In the genomic region with DNA sequence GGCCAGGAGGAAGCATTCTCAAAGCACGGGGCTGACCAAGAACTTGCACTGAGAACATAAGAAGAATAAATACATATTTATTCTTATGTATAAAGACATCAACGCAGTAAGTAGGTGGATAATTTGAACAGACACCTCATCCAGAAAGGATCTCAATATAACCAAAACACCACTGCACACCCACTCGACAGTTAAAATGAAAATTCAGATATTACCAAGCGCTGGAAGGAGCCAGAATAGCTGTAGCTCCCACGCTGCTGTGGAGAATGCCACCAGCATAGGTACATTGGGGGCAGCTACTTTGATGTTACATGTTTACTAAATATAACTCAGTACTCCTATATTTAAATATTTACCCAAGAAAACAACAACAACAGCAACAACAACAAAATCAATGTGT, we compare ENCODE assay signal across 10 mouse cellular contexts.
"Had no signal": no experiment of that assay in that cellular context is flagged by ENCODE, and none has a peak within 500 bp of the region (broad histone marks: within the 10 kb centered on the region; RNA-seq: fewer than 3 reads in every experiment).

No protein-coding gene starts in this region.

- DNase-seq: liver, postnatal 0 days; lung, adult 2 months; lung, postnatal 14 days; lung, postnatal 36 days; retina, postnatal 1 day; right cerebral cortex, postnatal 4 days; spleen, adult 18-20 months; thymus, adult 2 months; thymus, postnatal 25 days; thymus, postnatal 4 days had no signal
